Mouse (Mus musculus): ENCODE results near the gene Upf2.
A peak's percentile ranks its signal among the peaks of the same experiment; 100 is the strongest.
"Not testable (repeated sequence)": the region's sequence is repeated elsewhere in the genome, so short reads cannot be mapped to it uniquely, and the experiment has no call there.

The Upf2 gene

GRCm38 (mm10) chr2:5948964-5949363, 2.3 kb upstream of the Upf2 start:
- DNase-seq (ENCODE audit: low read depth, low spot score), result no peak

- not testable (repeated sequence) for DNase-seq (ENCODE audit: low read depth, low spot score)
Observed at GRCm38 (mm10) chr2:5949821-5950220, 1.4 kb upstream of the Upf2 start.

- DNase-seq (ENCODE audit: low read depth, low spot score), result peak; percentile 41
Observed at GRCm38 (mm10) chr2:5950305-5950704, 964 bp upstream of the Upf2 start.

GRCm38 (mm10) chr2:5951621-5952211, 447 bp downstream of the Upf2 start:
- DNase-seq (ENCODE audit: low read depth, low spot score), result peak; percentile 46

GRCm38 (mm10) chr2:5957705-5958104, 6.4 kb downstream of the Upf2 start:
- no peak for DNase-seq (ENCODE audit: low read depth, low spot score)

- DNase-seq (ENCODE audit: low read depth, low spot score), result no peak
Observed at GRCm38 (mm10) chr2:5962265-5962664, 11.0 kb downstream of the Upf2 start.

GRCm38 (mm10) chr2:5963729-5964128, 12.5 kb downstream of the Upf2 start:
- DNase-seq (ENCODE audit: low read depth, low spot score), result peak; percentile 21

GRCm38 (mm10) chr2:5965972-5966371, 14.7 kb downstream of the Upf2 start:
- no peak for DNase-seq (ENCODE audit: low read depth, low spot score)

- DNase-seq (ENCODE audit: low read depth, low spot score), result peak; percentile 9
Observed at GRCm38 (mm10) chr2:5970629-5971028, 19.4 kb downstream of the Upf2 start.

GRCm38 (mm10) chr2:5977532-5977931, 26.3 kb downstream of the Upf2 start:
- no peak for DNase-seq (ENCODE audit: low read depth, low spot score)

GRCm38 (mm10) chr2:5995538-5995937, 44.3 kb downstream of the Upf2 start:
- peak; percentile 37 for DNase-seq (ENCODE audit: low read depth, low spot score)

- no peak for DNase-seq (ENCODE audit: low read depth, low spot score)
Observed at GRCm38 (mm10) chr2:6003949-6004348, 52.7 kb downstream of the Upf2 start.

GRCm38 (mm10) chr2:6014532-6014931, 63.3 kb downstream of the Upf2 start:
- DNase-seq (ENCODE audit: low read depth, low spot score), result no peak

- not testable (repeated sequence) for DNase-seq (ENCODE audit: low read depth, low spot score)
Observed at GRCm38 (mm10) chr2:6015182-6015581, 63.9 kb downstream of the Upf2 start.

GRCm38 (mm10) chr2:6020570-6020969, 69.3 kb downstream of the Upf2 start:
- DNase-seq (ENCODE audit: low read depth, low spot score), result no peak

GRCm38 (mm10) chr2:6042644-6043043, 91.4 kb downstream of the Upf2 start:
- DNase-seq (ENCODE audit: low read depth, low spot score), result no peak

GRCm38 (mm10) chr2:6046796-6047195, 95.5 kb downstream of the Upf2 start:
- no peak for DNase-seq (ENCODE audit: low read depth, low spot score)

- no peak for DNase-seq (ENCODE audit: low read depth, low spot score)
Observed at GRCm38 (mm10) chr2:6048570-6048969, 97.3 kb downstream of the Upf2 start.

GRCm38 (mm10) chr2:6049018-6049417, 97.7 kb downstream of the Upf2 start:
- no peak for DNase-seq (ENCODE audit: low read depth, low spot score)

- DNase-seq (ENCODE audit: low read depth, low spot score), result no peak
Observed at GRCm38 (mm10) chr2:6055466-6055865, 104.2 kb downstream of the Upf2 start.

GRCm38 (mm10) chr2:6056518-6056917, 105.2 kb downstream of the Upf2 start:
- DNase-seq (ENCODE audit: low read depth, low spot score), result no peak

- DNase-seq (ENCODE audit: low read depth, low spot score), result no peak
Observed at GRCm38 (mm10) chr2:6059291-6059690, 108.0 kb downstream of the Upf2 start.

- DNase-seq (ENCODE audit: low read depth, low spot score), result no peak
Observed at GRCm38 (mm10) chr2:6060071-6060804, 109.0 kb downstream of the Upf2 start.

Measured in 3T3-L1 (cell line).